ENCODE assay signal across 8 mouse cellular contexts in the genomic region with DNA sequence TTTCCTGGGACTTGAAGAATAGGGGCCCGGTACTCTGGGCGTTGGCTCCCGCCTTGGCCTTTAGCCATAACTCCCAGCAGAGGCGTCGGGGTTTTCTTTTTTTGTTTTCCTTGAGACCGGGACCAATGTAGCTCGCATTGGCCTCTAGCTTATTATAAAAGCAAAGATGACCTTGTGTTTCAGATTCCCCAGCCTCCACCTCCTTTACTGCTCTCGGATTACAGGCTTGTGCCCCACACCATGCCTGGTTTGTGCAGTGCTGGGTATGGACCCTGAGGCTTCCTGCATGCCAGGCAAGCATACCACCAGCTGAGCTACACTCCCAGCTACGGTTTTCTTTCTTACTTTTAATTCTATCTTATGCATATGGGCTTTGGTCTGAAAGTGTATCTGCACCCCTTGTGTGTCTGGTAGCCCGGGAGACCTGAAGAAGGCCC. TPM values are rescaled to one million over a fixed set of nuclear protein-coding genes. Genes with fewer than 3 reads are reported as not detected.
DNase-seq lines count a peak whose midpoint lies in the region; ATAC-seq and TF ChIP-seq lines count a peak whose summit lies in the region.

No protein-coding gene starts in this region.

- no peaks in the 10 kb centered on the region for H3K36me3 ChIP-seq in kidney, adult 2 months (ENCODE audit: control insufficient read depth, insufficient read depth, low read length)
- no peaks in the 10 kb centered on the region for H3K36me3 ChIP-seq in embryonic facial prominence, embryonic 11.5 days (replicated peaks; ENCODE audit: control insufficient read depth, insufficient read depth, low read depth, low read length)
- no peaks in the 10 kb centered on the region for H3K36me3 ChIP-seq in hindbrain, embryonic 14.5 days (replicated peaks; ENCODE audit: control insufficient read depth, insufficient read depth)
- H3K36me3 ChIP-seq in midbrain, embryonic 12.5 days: no peaks in the 10 kb centered on the region

- no peak overlapping the region for H3K4me3 ChIP-seq in kidney, adult 2 months (ENCODE audit: insufficient read depth, low read depth, low read length)
- no peak overlapping the region; the same call in 1 of the 2 replicates for H3K4me3 ChIP-seq in embryonic facial prominence, embryonic 11.5 days (ENCODE audit: low read depth, low read length)
- H3K4me3 ChIP-seq in hindbrain, embryonic 14.5 days (replicated peaks; ENCODE audit: low read length): peak overlapping the region; percentile 35
- peak overlapping the region; percentile 53; the same call in 1 of the 2 replicates for H3K4me3 ChIP-seq in midbrain, embryonic 12.5 days

- H3K9ac ChIP-seq in embryonic facial prominence, embryonic 11.5 days (replicated peaks; ENCODE audit: low read length): no peak overlapping the region
- no peak overlapping the region; the same call in 1 of the 2 replicates for H3K9ac ChIP-seq in hindbrain, embryonic 14.5 days
- H3K9ac ChIP-seq in midbrain, embryonic 12.5 days (replicated peaks): peak overlapping the region; percentile 69; the same call in 1 of the 2 replicates

- no peak for TF ChIP-seq CTCF in kidney, adult 2 months (conservative IDR thresholded peaks at IDR 0.05; ENCODE audit: insufficient read depth, insufficient read length, low read depth, low read length)

- no peak for DNase-seq in kidney, adult 2 months
- DNase-seq in kidney, adult 8-10 months: no peak
- no peak for DNase-seq in embryonic facial prominence, embryonic 11.5 days (ENCODE audit: low spot score)
- no peak for DNase-seq in hindbrain, embryonic 14.5 days (ENCODE audit: low spot score)
- DNase-seq in gastrocnemius, postnatal 10 days: no peak
- DNase-seq in thymus, postnatal 4 days: no peak
- no peak for DNase-seq in cerebellum, adult 11 months

- peaks cover 23% of the 10 kb centered on the region for H3K4me1 ChIP-seq in kidney, adult 2 months (ENCODE audit: control insufficient read depth, insufficient read depth, low read length)
- H3K4me1 ChIP-seq in embryonic facial prominence, embryonic 11.5 days (ENCODE audit: control insufficient read depth, insufficient read depth, low read length): peaks cover 6% of the 10 kb centered on the region
- peaks cover 14% of the 10 kb centered on the region for H3K4me1 ChIP-seq in hindbrain, embryonic 14.5 days (replicated peaks; ENCODE audit: control insufficient read depth, insufficient read depth, low read length)
- peaks cover 29% of the 10 kb centered on the region for H3K4me1 ChIP-seq in midbrain, embryonic 12.5 days

- H3K27me3 ChIP-seq in kidney, adult 2 months (replicated peaks; ENCODE audit: control insufficient read depth, insufficient read depth, low read length): no peaks in the 10 kb centered on the region
- no peaks in the 10 kb centered on the region for H3K27me3 ChIP-seq in embryonic facial prominence, embryonic 11.5 days (ENCODE audit: control insufficient read depth, insufficient read depth, low read length)
- no peaks in the 10 kb centered on the region for H3K27me3 ChIP-seq in hindbrain, embryonic 14.5 days (ENCODE audit: control insufficient read depth, insufficient read depth, low read length)
- peaks cover 23% of the 10 kb centered on the region for H3K27me3 ChIP-seq in midbrain, embryonic 12.5 days

- H3K4me2 ChIP-seq in embryonic facial prominence, embryonic 11.5 days (ENCODE audit: low read depth, low read length): peak overlapping the region; percentile 0; the same call in 1 of the 2 replicates
- H3K4me2 ChIP-seq in hindbrain, embryonic 14.5 days (replicated peaks): peak overlapping the region; percentile 81
- peak overlapping the region; percentile 92 for H3K4me2 ChIP-seq in midbrain, embryonic 12.5 days (replicated peaks)

- no peak for TF ChIP-seq POLR2A in kidney, adult 2 months (IDR thresholded peaks at IDR 0.05; ENCODE audit: low read depth, low read length)

- WGBS in kidney, adult 2 months: 10% methylated on average over 10 of the region's 10 CpGs
- 14% methylated on average over 10 of the region's 10 CpGs for whole genome bisulfite sequencing in embryonic facial prominence, embryonic 11.5 days
- WGBS in hindbrain, embryonic 14.5 days: 10% methylated on average over 10 of the region's 10 CpGs
- WGBS in midbrain, embryonic 12.5 days: 12% methylated on average over 10 of the region's 10 CpGs

- H3K9me3 ChIP-seq in embryonic facial prominence, embryonic 11.5 days (replicated peaks; ENCODE audit: control insufficient read depth, low read length): no peaks in the 10 kb centered on the region
- no peaks in the 10 kb centered on the region for H3K9me3 ChIP-seq in hindbrain, embryonic 14.5 days (ENCODE audit: control insufficient read depth, low read length)
- no peaks in the 10 kb centered on the region for H3K9me3 ChIP-seq in midbrain, embryonic 12.5 days

- 0 out of 2 replicates have a peak overlapping the region, but pooled peaks have one; percentile 21 for H3K27ac ChIP-seq in kidney, adult 2 months (ENCODE audit: insufficient read depth, low read depth, low read length)
- H3K27ac ChIP-seq in embryonic facial prominence, embryonic 11.5 days (replicated peaks; ENCODE audit: low read depth, low read length): no peak overlapping the region
- no peak overlapping the region; the same call in 1 of the 2 replicates for H3K27ac ChIP-seq in hindbrain, embryonic 14.5 days
- peak overlapping the region; percentile 35 for H3K27ac ChIP-seq in midbrain, embryonic 12.5 days (replicated peaks)

- ATAC-seq in embryonic facial prominence, embryonic 11.5 days (replicated peaks; ENCODE audit: insufficient number of reproducible peaks, low FRiP score, low TSS enrichment, low read depth): peak; percentile 74
- ATAC-seq in hindbrain, embryonic 14.5 days (ENCODE audit: low FRiP score): peak; percentile 34
- ATAC-seq in midbrain, embryonic 12.5 days (ENCODE audit: low FRiP score, low read depth): peak; percentile 68

RNA-seq across cellular contexts. Expression of a gene that starts 0.4 kb away (rescaled TPM):
- 3.3 and 3.4 TPM in 2 replicates for polyA plus RNA-seq in kidney, adult 2 months (2012; rRNA removed)
- 5.7 and 6.4 TPM in 2 replicates for polyA plus RNA-seq in embryonic facial prominence, embryonic 11.5 days (2014; fragmentation: Nextera tagmentation; extraction: Ambion mirVana)
- 10.6 and 10.7 TPM in 2 replicates for polyA plus RNA-seq in hindbrain, embryonic 14.5 days (2014; fragmentation: Nextera tagmentation; extraction: Ambion mirVana)
- 7.8 and 8.4 TPM in 2 replicates for polyA plus RNA-seq in midbrain, embryonic 12.5 days (2016; fragmentation: Nextera tagmentation; extraction: Ambion mirVana)
- total RNA-seq in gastrocnemius, postnatal 10 days (2021): 1 to 10 TPM; 3.8 to 5.7 TPM

RNA-seq across cellular contexts. Expression of a gene that starts 39.0 kb away (rescaled TPM):
- polyA plus RNA-seq in kidney, adult 2 months (2012; rRNA removed): 40.1 and 42.2 TPM in 2 replicates
- 21.2 and 26.2 TPM in 2 replicates for polyA plus RNA-seq in embryonic facial prominence, embryonic 11.5 days (2014; fragmentation: Nextera tagmentation; extraction: Ambion mirVana)
- polyA plus RNA-seq in hindbrain, embryonic 14.5 days (2014; fragmentation: Nextera tagmentation; extraction: Ambion mirVana): 37.2 and 37.6 TPM in 2 replicates
- polyA plus RNA-seq in midbrain, embryonic 12.5 days (2016; fragmentation: Nextera tagmentation; extraction: Ambion mirVana): 36.3 and 39.8 TPM in 2 replicates
- total RNA-seq in gastrocnemius, postnatal 10 days (2021): 10 to 100 TPM; 36.4 to 36.7 TPM

RNA-seq across cellular contexts. Expression of a gene that starts 54.8 kb away (rescaled TPM):
- polyA plus RNA-seq in kidney, adult 2 months (2012; rRNA removed): 20.5 and 22.2 TPM in 2 replicates
- polyA plus RNA-seq in embryonic facial prominence, embryonic 11.5 days (2014; fragmentation: Nextera tagmentation; extraction: Ambion mirVana): 3.4 and 4.2 TPM in 2 replicates
- polyA plus RNA-seq in hindbrain, embryonic 14.5 days (2014; fragmentation: Nextera tagmentation; extraction: Ambion mirVana): 7.1 and 7.8 TPM in 2 replicates
- 11.4 and 11.6 TPM in 2 replicates for polyA plus RNA-seq in midbrain, embryonic 12.5 days (2016; fragmentation: Nextera tagmentation; extraction: Ambion mirVana)
- 1 to 10 TPM; 8.8 to 9.6 TPM for total RNA-seq in gastrocnemius, postnatal 10 days (2021)

Comparison
In these comparisons a context has a peak if more than half of its experiments do, and no peak if none do; other contexts are left out.
1. H3K27ac ChIP-seq: peak in kidney, adult 2 months (single experiment) and midbrain, embryonic 12.5 days (single experiment); none in embryonic facial prominence, embryonic 11.5 days (single experiment) and hindbrain, embryonic 14.5 days (single experiment).
2. H3K4me3 ChIP-seq: peak in hindbrain, embryonic 14.5 days (single experiment) and midbrain, embryonic 12.5 days (single experiment); none in kidney, adult 2 months (single experiment) and embryonic facial prominence, embryonic 11.5 days (single experiment).
3. H3K4me2 ChIP-seq: peak in every context shown above with its lines; median percentile 92 in midbrain, embryonic 12.5 days; 81 in hindbrain, embryonic 14.5 days; 0 in embryonic facial prominence, embryonic 11.5 days.
4. Peak in every context shown above with its lines, with median percentiles within 50 percentile points of each other: ATAC-seq.